Mouse (Mus musculus) forelimb bud, embryonic 11.5 days (tissue): Measurements from ENCODE around the gene Cep164.
A peak's percentile ranks its signal among the peaks of the same experiment; 100 is the strongest.
"Not testable (repeated sequence)": the region's sequence is repeated elsewhere in the genome, so short reads cannot be mapped to it uniquely, and the experiment has no call there.

Experiments used
- DNase-seq: peaks from one replicate; pipeline ENCODE4 v3.0.0-alpha.2; 2012; ENCODE audit warnings: low read depth, low spot score

Gene Cep164

DNA sequence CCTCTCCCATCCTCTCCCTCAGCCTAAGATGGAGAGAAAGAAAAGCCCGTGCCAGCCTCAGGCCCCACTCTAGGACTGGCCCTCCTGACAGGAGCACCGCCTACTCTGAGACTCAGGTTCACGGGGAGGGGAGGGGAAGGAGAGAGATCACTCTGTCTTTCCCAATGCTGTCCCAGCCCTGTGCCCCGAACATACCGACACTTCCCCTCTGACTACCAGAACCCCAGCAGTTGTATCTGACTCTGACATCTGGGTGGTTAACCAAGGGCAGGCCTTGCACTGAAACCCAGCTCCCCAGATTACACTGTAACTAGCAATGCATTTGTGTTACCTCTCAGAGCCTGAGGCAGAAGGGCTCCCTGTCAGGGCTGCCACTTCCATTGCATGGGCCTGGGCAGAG, 40.1 kb downstream of the Cep164 start:
- no peak for DNase-seq

GRCm38 (mm10) chr9:45787547-45787946, 40.9 kb downstream of the Cep164 start:
- no peak for DNase-seq

DNA sequence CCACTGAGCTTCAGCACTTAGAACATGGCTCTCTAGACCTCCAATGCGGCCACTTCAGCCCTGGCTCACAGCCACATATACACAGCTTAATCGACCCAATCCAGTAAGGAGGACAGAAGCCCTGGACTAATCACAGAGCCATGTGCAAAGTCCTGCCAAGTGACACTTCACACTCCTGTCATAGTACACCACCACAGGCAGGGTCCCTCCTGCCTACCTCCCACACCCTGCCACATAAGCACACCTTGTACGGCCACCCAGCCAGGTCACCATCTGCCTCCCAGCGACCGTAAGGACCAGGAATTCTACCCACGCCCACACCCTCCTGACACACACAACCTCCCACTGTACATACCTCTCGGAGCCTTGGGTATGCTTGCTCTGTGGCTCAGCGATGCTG, 41.4 kb downstream of the Cep164 start:
- no peak for DNase-seq

GRCm38 (mm10) chr9:45783249-45784069, 45.0 kb downstream of the Cep164 start:
- no peak for DNase-seq

GRCm38 (mm10) chr9:45779201-45779600, 49.3 kb downstream of the Cep164 start:
- no peak for DNase-seq

DNA sequence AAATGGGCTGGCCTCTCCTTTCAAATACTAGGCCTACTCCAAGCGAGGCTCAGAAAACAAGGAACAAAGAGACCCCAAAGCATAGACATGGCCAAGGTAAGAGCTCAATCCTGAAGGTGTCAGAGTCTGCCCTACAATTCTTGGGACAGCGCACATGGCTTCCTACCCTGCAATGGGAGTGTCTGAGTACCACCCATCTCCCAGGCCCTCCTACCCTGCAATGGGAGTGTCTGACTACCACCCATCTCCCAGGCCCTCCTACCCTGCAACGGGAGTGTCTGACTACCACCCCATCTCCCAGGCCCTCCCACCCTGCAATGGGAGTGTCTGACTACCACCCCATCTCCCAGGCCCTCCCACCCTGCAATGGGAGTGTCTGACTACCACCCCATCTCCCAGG, 52.3 kb downstream of the Cep164 start:
- not testable (repeated sequence) for DNase-seq

DNA sequence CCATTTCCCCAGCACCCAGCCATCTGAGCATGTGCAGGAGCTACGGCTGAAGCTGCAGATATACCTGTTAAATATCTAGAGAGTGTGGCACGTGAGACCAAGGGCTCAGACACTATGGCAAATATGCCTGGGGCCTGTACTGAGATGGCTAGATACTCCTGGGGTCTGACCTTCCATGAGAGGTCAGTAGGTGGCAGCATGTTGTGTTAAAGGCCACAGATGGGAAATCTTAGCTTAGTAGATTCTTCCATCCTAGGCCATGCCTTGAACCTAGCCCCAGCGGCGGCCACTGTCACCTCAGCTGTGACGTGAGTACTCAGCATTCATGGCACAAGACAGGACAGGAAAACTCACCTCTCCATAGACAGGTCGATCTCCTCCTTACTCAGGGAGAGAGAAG, 54.4 kb downstream of the Cep164 start:
- DNase-seq = no peak

DNA sequence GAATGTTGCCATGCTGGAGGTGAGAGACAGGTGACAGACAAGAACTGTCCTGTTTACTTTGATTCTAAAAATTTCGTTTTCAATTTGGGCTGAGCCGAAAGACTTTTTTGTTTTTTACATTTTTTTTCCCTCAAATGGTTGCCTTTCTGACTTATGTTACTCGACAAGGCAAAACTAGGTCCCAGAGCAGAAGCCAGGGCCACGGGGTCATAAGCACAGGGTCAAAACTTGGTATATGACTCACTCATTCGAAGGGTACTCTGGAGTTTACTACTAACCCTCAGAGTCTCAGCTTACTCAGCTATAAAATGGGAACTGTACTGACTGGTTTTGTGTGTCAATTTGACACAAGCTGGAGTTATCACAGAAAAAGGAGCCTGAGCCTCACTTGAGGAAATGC, 58.9 kb downstream of the Cep164 start:
- DNase-seq = no peak

- no peak for DNase-seq
Measured at GRCm38 (mm10) chr9:45768421-45768820, 60.1 kb downstream of the Cep164 start.

GRCm38 (mm10) chr9:45767155-45767554, 61.3 kb downstream of the Cep164 start:
- no peak for DNase-seq

- DNase-seq = peak; percentile 1
Measured at GRCm38 (mm10) chr9:45766195-45766594, 62.3 kb downstream of the Cep164 start.

DNA sequence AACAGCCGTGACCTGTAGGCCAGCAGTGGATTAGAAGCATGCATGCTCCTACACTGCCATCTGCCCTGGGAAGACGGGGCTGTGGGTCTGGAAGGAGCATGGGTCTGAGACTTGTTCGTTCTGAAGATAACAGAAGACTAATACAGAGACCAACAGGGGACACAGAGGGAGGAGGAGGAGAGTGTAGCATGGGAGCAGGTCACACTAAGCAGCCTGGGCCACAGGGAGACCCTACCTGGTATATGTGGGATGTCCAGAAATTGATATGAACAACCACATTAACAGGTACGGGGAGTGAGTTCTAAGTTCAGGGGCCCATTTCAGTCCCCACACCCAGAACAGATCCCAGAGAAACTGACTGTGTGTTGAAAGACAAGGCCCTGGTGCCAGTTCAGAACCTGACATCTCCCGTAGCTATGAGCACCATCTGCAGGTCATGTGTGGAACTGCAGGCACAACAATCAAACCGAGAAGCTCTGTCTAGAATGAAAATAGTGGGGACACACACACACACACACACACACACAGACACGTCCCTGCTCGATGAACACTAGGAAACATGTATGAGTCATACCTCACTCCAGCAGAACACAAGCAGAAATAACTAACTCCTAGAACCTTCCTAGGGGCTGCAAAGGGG, 73.9 kb downstream of the Cep164 start:
- peak; percentile 68 for DNase-seq

- no peak for DNase-seq
Measured at GRCm38 (mm10) chr9:45749917-45750316, 78.6 kb downstream of the Cep164 start.

DNA sequence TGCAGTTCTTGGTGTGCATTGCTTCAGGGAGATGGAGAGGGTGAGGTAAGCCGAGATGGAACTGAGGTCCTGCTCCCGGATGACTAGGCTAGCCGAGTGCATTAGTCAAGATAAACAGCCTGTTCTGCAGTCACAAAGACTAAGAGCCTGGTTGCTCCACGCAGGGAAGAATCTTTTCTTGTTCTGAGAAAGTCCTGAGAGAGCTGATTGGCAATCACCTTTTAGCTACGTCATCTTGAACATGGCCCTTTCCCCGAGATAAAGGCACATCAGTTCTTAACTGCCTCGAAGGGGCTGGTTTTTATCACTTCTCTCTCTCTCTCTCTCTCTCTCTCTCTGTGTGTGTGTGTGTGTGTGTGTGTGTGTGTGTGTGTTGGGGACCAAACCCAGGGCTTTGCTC, 83.0 kb downstream of the Cep164 start:
- DNase-seq = no peak

DNA sequence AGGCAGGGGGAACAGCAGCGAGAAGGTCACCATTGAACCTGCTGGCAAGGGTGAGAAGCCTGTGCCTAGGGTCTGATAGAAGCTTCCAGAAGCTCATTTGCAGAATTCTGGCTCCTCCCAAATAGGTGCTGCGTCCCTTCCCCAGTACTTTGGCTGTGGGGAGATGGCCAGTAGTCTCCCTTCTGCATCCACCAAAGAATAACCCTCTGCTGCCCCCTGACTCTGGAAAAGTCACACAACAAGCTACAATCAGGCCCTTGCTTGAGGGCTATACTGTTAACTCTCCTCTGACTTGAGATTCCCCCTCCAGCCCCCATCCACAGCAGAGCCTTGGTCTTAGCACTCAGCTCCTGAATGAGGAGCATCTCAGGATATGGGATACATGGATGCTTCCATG, 87.9 kb downstream of the Cep164 start:
- peak; percentile 18 for DNase-seq

- no peak for DNase-seq
Measured at GRCm38 (mm10) chr9:45739702-45740583, 88.5 kb downstream of the Cep164 start.

- DNase-seq = no peak
Measured at GRCm38 (mm10) chr9:45739001-45739701, 89.3 kb downstream of the Cep164 start.

DNA sequence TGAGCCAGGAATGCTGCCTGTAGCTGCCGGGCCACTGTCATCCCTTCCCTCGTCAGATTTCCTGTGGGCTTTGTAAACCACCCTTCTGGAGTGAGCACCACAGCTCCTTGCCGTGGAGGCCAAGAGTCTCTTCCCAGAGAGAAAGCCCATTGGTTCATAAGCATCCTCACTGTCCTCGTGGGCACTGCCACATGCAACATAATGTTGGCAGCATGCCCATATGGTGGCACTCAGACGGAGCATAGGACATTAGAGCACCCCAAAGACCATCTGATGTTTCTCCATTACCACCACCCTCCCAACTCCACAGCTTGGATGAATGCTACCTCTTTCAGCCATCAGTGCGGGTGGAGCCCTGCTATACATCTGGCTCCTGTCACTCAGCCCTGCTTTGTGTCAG, 95.2 kb downstream of the Cep164 start:
- no peak for DNase-seq

DNA sequence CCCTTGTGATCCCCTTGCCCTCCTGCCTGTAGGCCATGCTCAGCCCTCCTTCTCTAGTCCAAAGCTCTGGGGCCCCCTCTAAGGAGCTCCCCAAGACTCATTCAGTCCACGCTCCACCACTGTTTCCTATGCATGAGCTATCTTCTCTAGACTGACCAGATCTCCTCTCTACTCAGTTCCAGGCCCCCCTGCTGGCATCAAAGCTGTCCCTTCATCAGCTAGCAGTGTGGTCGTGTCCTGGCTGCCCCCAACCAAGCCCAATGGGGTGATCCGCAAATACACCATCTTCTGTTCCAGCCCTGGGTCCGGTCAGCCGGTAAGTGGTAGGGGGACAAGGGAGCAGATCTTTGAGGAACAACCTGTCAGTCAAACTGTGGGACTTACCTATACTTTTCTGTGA, 96.6 kb downstream of the Cep164 start:
- no peak for DNase-seq

DNA sequence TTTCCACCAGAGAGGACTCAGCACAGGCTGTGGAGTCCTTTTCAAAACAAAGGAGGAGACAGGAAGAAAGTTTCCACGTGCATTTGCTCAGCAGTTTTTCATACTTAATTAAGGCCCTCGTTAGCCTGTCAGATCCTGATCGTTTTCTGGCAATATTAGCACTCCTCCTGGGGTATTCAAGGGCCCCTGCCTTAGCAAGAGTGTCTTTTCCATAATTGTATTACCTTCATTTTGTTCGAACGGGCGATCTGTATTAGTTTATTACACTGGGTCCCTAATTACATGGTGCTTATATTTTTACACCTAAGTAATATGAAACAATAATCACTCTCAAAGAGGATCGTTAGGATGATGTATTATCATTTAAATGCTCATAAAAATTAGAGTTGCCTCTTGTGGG, 108.5 kb downstream of the Cep164 start:
- no peak for DNase-seq
